Mouse (Mus musculus) naive thymus-derived CD4-positive, alpha-beta T cell, adult 5 months (primary cell): ENCODE results near the gene Olfr822. TPM values are rescaled to one million over a fixed set of nuclear protein-coding genes. Genes with fewer than 3 reads are reported as not detected.

Experiments used
- polyA plus RNA-seq: library from polyadenylated mRNA; unstranded; fragments of 100-300 nt; shearing (Covaris generic); gene quantifications from one replicate; pipeline ENCODE4 v1.2.1, GENCODE M21; 2017

The Olfr822 gene
- 0.14 TPM for polyA plus RNA-seq

DNA sequence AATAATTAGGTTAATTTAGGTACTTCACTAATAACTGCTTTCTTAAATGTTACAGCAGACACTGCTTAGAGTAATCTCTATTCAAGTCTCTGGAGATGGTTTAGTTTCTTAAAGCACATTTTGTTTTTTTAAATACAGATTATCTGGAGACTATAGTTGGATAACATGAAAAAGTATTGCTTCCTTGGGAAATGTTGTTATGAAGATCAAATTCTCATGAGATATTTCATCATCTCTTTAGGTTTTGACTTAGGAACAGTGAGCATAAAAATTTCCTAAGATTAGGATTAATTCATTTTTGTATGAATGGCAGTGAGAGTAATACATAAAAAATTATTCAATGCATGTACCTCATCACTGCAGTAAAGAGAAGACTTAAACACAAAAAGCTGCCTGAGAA lies at the start of gene Olfr822:
Olfr822 (plus strand) TSS at position 301 of the 400 bp plus-strand sequence.

DNA sequence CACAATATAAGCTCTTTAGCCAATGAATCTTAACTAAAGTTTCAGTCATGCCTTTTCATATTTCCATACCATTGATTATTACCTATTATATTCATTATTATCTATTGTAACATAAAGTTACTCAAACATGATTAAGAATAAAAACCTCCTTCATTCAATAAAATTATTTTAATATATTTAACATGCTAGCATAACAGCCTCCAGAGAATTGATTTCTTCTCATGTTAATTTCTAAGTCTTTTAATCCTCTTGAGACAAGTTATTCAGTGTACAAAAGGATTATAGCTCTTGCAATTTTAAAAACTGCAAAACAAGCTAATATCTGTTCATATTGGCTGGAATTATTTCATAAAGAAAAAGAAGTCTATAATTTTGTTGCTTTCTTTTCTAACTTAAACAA lies 41.0 kb upstream of the Olfr822 start, which contains the start of gene Olfr821:
Olfr821 (plus strand) TSS at position 301 of the 400 bp plus-strand sequence.

DNA sequence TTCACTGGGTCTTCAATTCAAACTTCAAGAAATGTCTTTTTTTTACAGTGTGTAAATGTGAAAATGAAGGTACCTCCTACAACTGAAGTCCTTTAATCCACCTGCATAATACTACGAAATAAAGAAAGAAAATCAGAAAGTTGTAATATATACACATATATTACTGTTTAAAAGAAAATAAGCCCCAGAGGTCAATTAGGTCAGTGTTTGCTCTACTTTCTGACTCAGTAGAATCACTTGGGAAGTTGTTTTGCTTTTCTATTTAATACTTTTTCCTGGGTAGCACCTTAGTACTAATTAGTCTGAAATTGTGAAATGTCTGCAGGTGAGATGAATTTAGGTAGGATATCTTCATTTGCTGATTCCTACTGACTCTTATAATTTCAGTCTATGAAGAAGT lies 44.3 kb downstream of the Olfr822 start, which contains the start of gene Olfr823:
Olfr823 (minus strand) TSS at position 101 of the 400 bp plus-strand sequence.

Other genes with a start within 250 kb of the Olfr822 start
- 0.56 TPM for gene Olfr812, start 225.1 kb upstream of the Olfr822 start, polyA plus RNA-seq
- not detected for gene Olfr813, start 215.8 kb upstream of the Olfr822 start, polyA plus RNA-seq
- 0.09 TPM for gene Olfr814, start 191.4 kb upstream of the Olfr822 start, polyA plus RNA-seq
- gene Olfr815, start 165.3 kb upstream of the Olfr822 start, polyA plus RNA-seq, result not detected
- 0.34 TPM for gene Olfr816, start 155.6 kb upstream of the Olfr822 start, polyA plus RNA-seq
- not detected for gene Olfr818, start 122.1 kb upstream of the Olfr822 start, polyA plus RNA-seq
- not detected for gene Olfr819, start 103.9 kb upstream of the Olfr822 start, polyA plus RNA-seq
- not detected for gene Olfr247, start 95.1 kb upstream of the Olfr822 start, polyA plus RNA-seq
- gene Gm10310, start 86.1 kb upstream of the Olfr822 start, polyA plus RNA-seq, result 0.21 TPM
- not detected for gene Olfr820, start 58.6 kb upstream of the Olfr822 start, polyA plus RNA-seq
- gene Olfr821, start 40.9 kb upstream of the Olfr822 start, polyA plus RNA-seq, result not detected
- gene Olfr823, start 44.2 kb downstream of the Olfr822 start, polyA plus RNA-seq, result not detected
- not detected for gene Olfr824, start 58.8 kb downstream of the Olfr822 start, polyA plus RNA-seq
- gene Olfr825, start 95.6 kb downstream of the Olfr822 start, polyA plus RNA-seq, result not detected
- gene Olfr826, start 113.0 kb downstream of the Olfr822 start, polyA plus RNA-seq, result 0.30 TPM
- not detected for gene Olfr827, start 143.2 kb downstream of the Olfr822 start, polyA plus RNA-seq
- gene Neurod4, start 209.0 kb downstream of the Olfr822 start, polyA plus RNA-seq, result not detected